Mouse (Mus musculus) stomach, postnatal 0 days (tissue): ENCODE measurements around the gene Psmd10. TPM values are rescaled to one million over a fixed set of nuclear protein-coding genes. Genes with fewer than 3 reads are reported as not detected.

ENCODE experiments used
- ATAC-seq: fragments of 200-750 bp; cut with Nextera tagmentation; 2 replicates; pipeline ENCODE4 v1.8.0; 2017; ENCODE audit not compliant: low FRiP score, low TSS enrichment
- DNase-seq: peaks from one replicate; pipeline ENCODE4 v3.0.0-alpha.2; 2016; ENCODE audit warnings: low spot score
- H3K27ac ChIP-seq: fragments of 300-500 bp; sonication (generic); replicated peaks from 2 replicates; pipeline ENCODE4 v1.5.1; 2014; ENCODE audit warnings: mild to moderate bottlenecking, control low read depth
- H3K27me3 ChIP-seq: fragments of 300-500 bp; sonication (generic); 2 replicates; pipeline ENCODE4 v1.6.1; 2014; ENCODE audit warnings: low read length; ENCODE audit not compliant: control insufficient read depth, insufficient read depth
- H3K36me3 ChIP-seq: fragments of 300-500 bp; sonication (generic); 2 replicates; pipeline ENCODE4 v1.6.1; 2014; ENCODE audit warnings: low read length, mixed read lengths; ENCODE audit not compliant: control insufficient read depth, insufficient read depth
- H3K4me1 ChIP-seq: fragments of 300-500 bp; sonication (generic); replicated peaks from 2 replicates; pipeline ENCODE4 v1.6.1; 2014; ENCODE audit warnings: antibody characterized with exemption; ENCODE audit not compliant: control insufficient read depth, insufficient read depth
- H3K4me2 ChIP-seq: fragments of 300-500 bp; sonication (generic); replicated peaks from 2 replicates; pipeline ENCODE4 v1.6.1; 2014; ENCODE audit warnings: low read depth, mild to moderate bottlenecking, control low read depth, moderate library complexity
- H3K4me3 ChIP-seq: fragments of 300-500 bp; sonication (generic); 2 replicates; pipeline ENCODE4 v1.5.1; 2014; ENCODE audit warnings: low read depth, low read length, control low read depth
- H3K9ac ChIP-seq: fragments of 300-500 bp; sonication (generic); 2 replicates; pipeline ENCODE4 v1.6.1; 2014; ENCODE audit warnings: mild to moderate bottlenecking, low read length, control low read depth, mixed read lengths
- H3K9me3 ChIP-seq: fragments of 300-500 bp; sonication (generic); 2 replicates; pipeline ENCODE4 v1.6.1; 2016; ENCODE audit warnings: low read length; ENCODE audit not compliant: control insufficient read depth
- CTCF ChIP-seq: IDR thresholded peaks from 2 replicates; pipeline ENCODE4 v1.5.1; 2016; ENCODE audit warnings: antibody characterized with exemption, low read depth, mild to moderate bottlenecking, moderate library complexity
- EP300 ChIP-seq: optimal IDR thresholded peaks from 2 replicates; pipeline ENCODE3; 2016; ENCODE audit warnings: antibody characterized with exemption
- WGBS: fragments of 180-500 bp; shearing (Covaris S2); extraction: QIAGEN DNeasy Blood & Tissue Kit; methylation state at CpG from one replicate; pipeline ENCODE4 v1.1.7; 2014; 5-methylcytosine and 5-hydroxymethylcytosine counted together
- polyA plus RNA-seq: library from polyadenylated mRNA; unstranded; fragments of >200 nt; fragmentation: Nextera tagmentation; extraction: Ambion mirVana; gene quantifications from 2 replicates; pipeline ENCODE4 v1.2.1, GENCODE M21; 2015

Psmd10 gene
- polyA plus RNA-seq, 1 experiment from 2014 or later, result 32.3 TPM

DNA sequence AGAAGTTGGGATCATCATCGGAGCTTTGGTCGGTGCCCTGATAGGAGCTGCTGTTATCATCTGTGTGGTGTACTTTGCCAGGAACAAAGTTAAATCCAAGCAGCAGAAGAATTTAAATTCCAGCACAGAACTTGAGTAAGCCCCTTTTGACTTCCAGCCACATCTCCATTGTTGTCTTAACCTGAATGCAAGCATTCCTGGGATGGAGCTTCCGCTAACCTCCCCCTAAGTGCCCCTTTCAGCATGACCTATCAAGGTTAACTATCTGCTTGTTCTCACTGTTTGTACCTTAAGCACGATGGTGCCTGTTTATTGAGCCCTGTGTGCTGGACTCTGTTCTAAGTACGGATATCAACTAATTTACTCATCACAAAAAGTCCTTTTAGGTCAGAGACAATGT, 20.3 kb downstream of the Psmd10 start:
- Histone ChIP-seq H3K27ac (no peak overlapping the region), H3K9me3 (no peaks in the 10 kb centered on the region), H3K36me3 (no peaks in the 10 kb centered on the region), H3K4me1 (no peaks in the 10 kb centered on the region), H3K4me2 (no peak overlapping the region), H3K9ac (no peak overlapping the region), H3K27me3 (no peaks in the 10 kb centered on the region), H3K4me3 (no peak overlapping the region)
- DNase-seq, result no peak
- 51% methylated on average over 5 of the region's 5 CpGs for WGBS
- TF ChIP-seq EP300 (no peak), CTCF (no peak)
- ATAC-seq, result no peak

DNA sequence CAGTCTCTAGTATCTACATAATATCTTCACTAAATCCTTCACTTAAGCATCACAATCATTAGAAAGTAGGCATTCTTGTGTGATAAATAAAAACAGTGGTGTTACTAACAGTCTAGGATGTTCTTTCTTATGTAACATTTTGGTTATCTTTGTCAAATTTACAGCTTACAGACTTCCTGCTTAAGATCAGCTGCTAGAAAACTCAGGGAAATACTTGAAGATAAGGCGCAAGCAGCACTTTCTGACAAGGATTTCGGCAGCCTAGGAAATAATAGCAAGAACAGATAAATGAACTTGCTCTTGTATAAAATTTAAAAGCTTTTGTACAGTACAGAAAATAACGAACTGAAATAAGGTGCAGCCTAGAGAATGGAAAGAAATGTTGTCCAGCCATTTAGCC, 23.3 kb downstream of the Psmd10 start:
- Histone ChIP-seq H3K4me2 (no peak overlapping the region), H3K9ac (no peak overlapping the region), H3K4me1 (no peaks in the 10 kb centered on the region), H3K4me3 (no peak overlapping the region), H3K36me3 (no peaks in the 10 kb centered on the region), H3K27me3 (no peaks in the 10 kb centered on the region), H3K9me3 (no peaks in the 10 kb centered on the region), H3K27ac (no peak overlapping the region)
- 76% methylated on average over 3 of the region's 3 CpGs for WGBS
- ATAC-seq (no peak), DNase-seq (no peak)
- TF ChIP-seq EP300 (no peak), CTCF (no peak)

DNA sequence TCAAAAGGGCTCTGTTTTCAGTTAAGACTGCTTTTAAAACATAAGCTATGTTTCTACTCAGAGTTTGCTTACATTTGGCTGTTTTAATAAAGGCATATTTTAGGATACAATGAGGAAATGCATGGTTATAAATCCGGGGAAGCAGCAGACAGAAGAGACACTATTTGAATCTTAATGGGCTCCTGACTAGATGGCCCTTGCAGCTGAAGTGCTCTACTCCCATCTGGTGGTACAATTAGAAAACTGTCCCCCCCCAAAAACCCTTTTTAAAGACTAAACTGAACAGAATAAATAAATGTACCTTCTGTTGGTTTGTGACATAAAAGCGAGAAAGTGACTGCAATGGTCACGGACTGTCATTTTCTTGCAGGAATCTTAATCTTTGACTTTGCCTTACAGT, 24.5 kb downstream of the Psmd10 start:
- DNase-seq, result no peak
- WGBS, result 60% methylated on average over 3 of the region's 3 CpGs
- TF ChIP-seq CTCF, result peak; percentile 73
- TF ChIP-seq EP300, result no peak
- no peak overlapping the region for H3K27ac ChIP-seq
- no peaks in the 10 kb centered on the region for H3K9me3 ChIP-seq
- H3K4me3 ChIP-seq, result no peak overlapping the region
- H3K27me3 ChIP-seq, result no peaks in the 10 kb centered on the region
- H3K9ac ChIP-seq, result no peak overlapping the region
- ATAC-seq, result no peak
- no peaks in the 10 kb centered on the region for H3K4me1 ChIP-seq
- no peaks in the 10 kb centered on the region for H3K36me3 ChIP-seq
- H3K4me2 ChIP-seq, result no peak overlapping the region

DNA sequence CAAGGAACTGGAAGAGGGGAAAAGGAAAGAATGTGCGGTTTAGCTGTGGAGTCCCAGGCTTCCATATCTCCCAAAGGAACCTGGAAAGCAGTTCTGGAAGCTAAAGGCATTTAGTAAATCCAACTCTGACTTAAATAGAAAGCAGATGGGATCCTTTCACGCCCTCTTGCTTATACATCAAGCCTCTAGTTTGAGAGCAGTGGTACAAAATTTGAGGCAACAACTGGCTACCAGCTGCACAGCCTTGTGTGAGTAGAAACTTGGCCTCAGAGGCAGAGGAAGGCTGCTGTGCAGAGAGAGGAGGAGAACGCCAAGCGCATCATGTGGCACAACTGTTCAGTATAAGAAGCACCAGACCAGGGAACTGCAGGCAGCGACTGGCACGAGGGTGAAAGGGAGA, 35.2 kb downstream of the Psmd10 start:
- Histone ChIP-seq H3K4me2 (no peak overlapping the region), H3K36me3 (no peaks in the 10 kb centered on the region), H3K4me1 (no peaks in the 10 kb centered on the region), H3K9me3 (no peaks in the 10 kb centered on the region), H3K27me3 (no peaks in the 10 kb centered on the region), H3K9ac (no peak overlapping the region), H3K27ac (no peak overlapping the region), H3K4me3 (no peak overlapping the region)
- 69% methylated on average over 6 of the region's 6 CpGs for WGBS
- no peak for TF ChIP-seq CTCF
- no peak for TF ChIP-seq EP300
- ATAC-seq (no peak), DNase-seq (no peak)

DNA sequence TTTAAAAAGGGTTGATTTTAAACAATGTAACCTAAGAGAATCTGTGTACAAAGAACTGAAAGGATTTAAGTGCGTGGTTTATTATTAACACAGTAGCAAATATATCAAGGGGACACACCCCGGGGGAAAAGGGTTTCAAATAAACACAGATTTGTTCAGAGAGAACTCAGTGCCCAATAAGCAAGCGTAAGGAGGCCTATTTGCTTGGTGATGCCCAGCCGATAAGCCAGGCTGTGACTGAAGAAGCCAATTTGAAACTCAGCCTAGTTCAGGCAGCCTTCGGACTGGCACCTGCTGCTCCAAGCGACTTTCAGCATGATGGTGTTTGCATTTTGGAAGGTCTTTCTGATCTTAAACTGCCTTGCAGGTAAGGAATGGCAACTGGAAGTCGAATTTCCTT, 49.2 kb downstream of the Psmd10 start, which contains the start of gene Vsig1:
Gene Vsig1 (plus strand): TSS at position 249 of the 400 bp plus-strand sequence.
- H3K36me3 ChIP-seq, result no peaks in the 10 kb centered on the region
- ATAC-seq, result peak; percentile 86
- 53% methylated on average over 7 of the region's 7 CpGs for WGBS

DNA sequence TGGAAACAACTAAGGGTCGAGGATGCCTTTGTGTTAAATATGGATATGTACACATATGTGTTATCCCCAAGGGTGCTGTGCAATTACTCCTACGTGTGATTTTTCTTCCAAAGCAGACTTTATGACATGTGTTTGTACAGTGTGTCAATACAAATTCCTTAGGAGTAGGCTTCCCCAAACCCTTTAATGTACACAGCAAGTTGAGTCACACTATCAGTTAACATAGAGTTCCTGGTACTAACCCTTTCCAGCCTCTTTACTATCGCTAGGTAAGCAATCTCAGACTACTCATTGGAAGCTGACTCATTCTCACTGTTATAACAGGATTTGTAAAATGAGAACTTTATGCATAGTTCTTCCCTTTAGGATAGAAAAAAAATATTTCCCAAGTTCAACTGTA, 53.0 kb downstream of the Psmd10 start:
- Histone ChIP-seq H3K27ac (no peak overlapping the region), H3K27me3 (no peaks in the 10 kb centered on the region), H3K4me2 (no peak overlapping the region), H3K36me3 (no peaks in the 10 kb centered on the region), H3K9me3 (no peaks in the 10 kb centered on the region), H3K4me1 (no peaks in the 10 kb centered on the region), H3K4me3 (no peak overlapping the region), H3K9ac (no peak overlapping the region)
- no peak for TF ChIP-seq EP300
- TF ChIP-seq CTCF, result no peak
- peak; percentile 96 for ATAC-seq
- 51% methylated on average over 3 of the region's 3 CpGs for WGBS
- DNase-seq, result no peak

More for the DNA sequence above, 49.2 kb downstream of the Psmd10 start, which contains the start of gene Vsig1:
- H3K27ac ChIP-seq, result 0 out of 2 replicates have a peak within 1 kb of the TSS, but pooled peaks have one; percentile 1
- H3K4me2 ChIP-seq, result no peak within 1 kb of the TSS
- no peaks in the 10 kb centered on the region for H3K27me3 ChIP-seq
- TF ChIP-seq CTCF (no peak), EP300 (no peak)
- no peak within 1 kb of the TSS for H3K9ac ChIP-seq
- peak within 1 kb of the TSS; percentile 5; the same call in 1 of the 2 replicates for H3K4me3 ChIP-seq
- H3K9me3 ChIP-seq, result no peaks in the 10 kb centered on the region
- H3K4me1 ChIP-seq, result no peaks in the 10 kb centered on the region
- DNase-seq, result peak; percentile 62

Other genes starting within 250 kb of the Psmd10 start
- gene Tex13b, start 143.3 kb downstream of the Psmd10 start, polyA plus RNA-seq, result 0.10 TPM in 1 of 2 replicates, not detected in the other
- 119 and 131 TPM in 2 replicates for gene Vsig1, start 49.1 kb downstream of the Psmd10 start, polyA plus RNA-seq
- gene Atg4a, start 179 bp upstream of the Psmd10 start, polyA plus RNA-seq, result 17.5 and 18.4 TPM in 2 replicates